Mouse (Mus musculus): ENCODE data around the gene Gm42906. TPM values are rescaled to one million over a fixed set of nuclear protein-coding genes. Genes with fewer than 3 reads are reported as not detected.

Gene Gm42906
- total and polyA plus RNA-seq, 3 experiments = not detected

DNA sequence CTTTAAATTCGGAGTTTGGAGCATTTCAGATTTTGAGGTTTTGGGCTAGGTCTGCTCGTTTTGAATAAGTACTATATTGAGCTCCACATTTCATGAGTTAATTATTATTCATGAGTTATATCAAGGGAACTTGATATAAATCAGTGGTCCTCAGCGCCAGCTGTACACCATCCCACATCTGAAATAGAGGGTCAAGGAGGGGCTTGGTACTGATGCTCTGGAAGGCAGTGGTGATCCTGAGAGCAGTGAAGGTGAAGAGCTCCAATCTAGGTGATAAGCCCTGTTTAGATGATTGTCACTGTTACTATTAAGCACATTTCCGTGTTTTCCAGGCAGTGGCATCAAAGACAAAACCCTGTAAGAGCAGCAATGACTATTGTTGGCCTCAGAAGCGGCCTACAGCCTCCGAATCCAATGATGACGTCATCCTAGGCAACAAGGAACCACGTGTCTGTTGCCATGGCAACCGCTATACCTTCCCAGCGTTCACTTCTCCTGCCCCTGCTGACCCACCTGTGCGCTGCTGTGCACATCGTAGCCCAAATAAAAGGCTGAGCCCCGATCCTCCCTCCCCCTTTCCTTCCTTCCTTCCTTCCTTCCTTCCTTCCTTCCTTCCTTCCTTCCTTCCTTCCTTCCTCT, 199.5 kb downstream of the Gm42906 start:
- TF ChIP-seq ELF1 (IDR thresholded peaks at IDR 0.05; ENCODE audit: low read depth, low read length) (no peak), USF1 (IDR thresholded peaks at IDR 0.05; ENCODE audit: low read depth, low read length) (peak; percentile 37; the same call in 1 of the 2 replicates)
- H3K27me3 ChIP-seq (ENCODE audit: control insufficient read depth in 1 of 2, insufficient read depth in 2 of 2, low read length in 2 of 2) = no peaks in the 10 kb centered on the region

DNA sequence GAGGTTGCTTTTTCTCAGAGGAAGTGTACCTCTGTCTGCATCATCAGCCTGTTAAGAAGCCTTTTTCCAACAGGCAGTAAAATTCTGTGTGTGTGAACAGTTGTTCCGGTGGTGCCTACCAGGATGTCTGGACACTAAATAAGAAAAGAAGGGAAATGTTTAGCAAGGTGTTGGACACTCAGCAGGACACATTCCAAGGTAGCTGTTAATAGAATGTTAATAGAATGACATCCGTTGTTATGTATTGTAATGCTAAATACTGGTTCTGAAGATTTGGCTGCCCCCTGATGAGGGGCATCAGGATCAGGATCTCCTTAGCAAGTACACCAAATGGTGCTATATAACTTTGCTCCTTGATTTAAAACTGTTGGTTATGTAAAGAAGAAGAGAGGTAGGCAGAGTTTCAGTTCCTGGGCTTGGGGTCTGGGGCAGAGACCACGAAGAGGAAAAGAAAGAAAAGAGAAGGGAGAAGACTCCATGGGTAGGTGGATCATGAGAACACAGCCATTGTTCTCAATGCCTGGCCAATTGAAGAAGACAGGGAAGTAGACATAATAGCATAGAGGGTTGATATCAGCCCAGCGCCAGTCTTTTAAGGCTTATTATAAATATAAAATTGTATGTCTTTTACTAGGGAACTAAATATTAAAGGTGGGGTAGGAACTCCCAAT, 204.1 kb downstream of the Gm42906 start:
- no peaks in the 10 kb centered on the region for H3K36me3 ChIP-seq (ENCODE audit: control insufficient read depth in 1 of 2, insufficient read depth in 2 of 2, low read length in 2 of 2)
- no peaks in the 10 kb centered on the region for H3K27me3 ChIP-seq (ENCODE audit: control insufficient read depth in 1 of 2, insufficient read depth in 2 of 2, low read length in 2 of 2)
- no peak overlapping the region for H3K4me3 ChIP-seq (ENCODE audit: control insufficient read depth in 1 of 2, insufficient read depth in 1 of 2, low read depth in 2 of 2, low read length in 2 of 2)
- no peak overlapping the region for H3K27ac ChIP-seq (ENCODE audit: control insufficient read depth, low read depth, low read length)
- no peaks in the 10 kb centered on the region for H3K9me3 ChIP-seq (replicated peaks; ENCODE audit: insufficient read depth, low read length)
- TF ChIP-seq MEF2A (IDR thresholded peaks at IDR 0.05; ENCODE audit: extremely low read depth, insufficient replicate concordance, low read depth, low read length, poor library complexity, severe bottlenecking) = no peak
- no peak for TF ChIP-seq JUND (IDR thresholded peaks at IDR 0.05; ENCODE audit: low read depth, low read length)
- TF ChIP-seq ZNF384 (IDR thresholded peaks at IDR 0.05; ENCODE audit: low read depth, low read length) = no peak
- TF ChIP-seq TBP (IDR thresholded peaks at IDR 0.05; ENCODE audit: low read depth, low read length) = no peak
- no peak for TF ChIP-seq USF2 (IDR thresholded peaks at IDR 0.05; ENCODE audit: borderline replicate concordance in 1 of 2, insufficient read depth in 1 of 2, low read depth in 1 of 2, low read length in 2 of 2)
- TF ChIP-seq MAFK (IDR thresholded peaks at IDR 0.05; ENCODE audit: borderline replicate concordance, low read depth, low read length) = no peak
- TF ChIP-seq GABPA (IDR thresholded peaks at IDR 0.05; ENCODE audit: low read depth, low read length) = no peak
- TF ChIP-seq SIN3A (IDR thresholded peaks at IDR 0.05; ENCODE audit: low read length) = no peak
- no peak for TF ChIP-seq E2F4 (IDR thresholded peaks at IDR 0.05; ENCODE audit: borderline replicate concordance, low read depth, low read length)
- H3K9ac ChIP-seq (ENCODE audit: control insufficient read depth, low read depth, low read length, poor library complexity, severe bottlenecking) = no peak overlapping the region
- no peak for DNase-seq (ENCODE audit: low read depth, low spot score)
- no peaks in the 10 kb centered on the region for H3K4me1 ChIP-seq (ENCODE audit: control insufficient read depth in 1 of 2, insufficient read depth in 2 of 2, low read length in 2 of 2)
- no peaks in the 10 kb centered on the region for H3K79me2 ChIP-seq (ENCODE audit: control insufficient read depth, insufficient read depth, low read length, poor library complexity)

More for the DNA sequence above, 199.5 kb downstream of the Gm42906 start:
- Histone ChIP-seq H3K36me3 (ENCODE audit: control insufficient read depth in 1 of 2, insufficient read depth in 2 of 2, low read length in 2 of 2) (no peaks in the 10 kb centered on the region), H3K79me2 (ENCODE audit: control insufficient read depth, insufficient read depth, low read length, poor library complexity) (no peaks in the 10 kb centered on the region), H3K9ac (ENCODE audit: control insufficient read depth, low read depth, low read length, poor library complexity, severe bottlenecking) (no peak overlapping the region), H3K4me3 (ENCODE audit: control insufficient read depth in 1 of 2, insufficient read depth in 1 of 2, low read depth in 2 of 2, low read length in 2 of 2) (no peak overlapping the region), H3K4me1 (ENCODE audit: control insufficient read depth in 1 of 2, insufficient read depth in 2 of 2, low read length in 2 of 2) (no peaks in the 10 kb centered on the region), H3K27ac (ENCODE audit: control insufficient read depth, low read depth, low read length) (no peak overlapping the region), H3K9me3 (replicated peaks; ENCODE audit: insufficient read depth, low read length) (no peaks in the 10 kb centered on the region)
- DNase-seq (ENCODE audit: low read depth, low spot score) = no peak

- no peak for DNase-seq (ENCODE audit: low read depth, low spot score)
- no peak overlapping the region for H3K4me3 ChIP-seq (ENCODE audit: control insufficient read depth in 1 of 2, insufficient read depth in 1 of 2, low read depth in 2 of 2, low read length in 2 of 2)
- H3K79me2 ChIP-seq (ENCODE audit: control insufficient read depth, insufficient read depth, low read length, poor library complexity) = no peaks in the 10 kb centered on the region
- H3K4me1 ChIP-seq (ENCODE audit: control insufficient read depth in 1 of 2, insufficient read depth in 2 of 2, low read length in 2 of 2) = no peaks in the 10 kb centered on the region
- H3K27ac ChIP-seq (ENCODE audit: control insufficient read depth, low read depth, low read length) = no peak overlapping the region
- no peak overlapping the region for H3K9ac ChIP-seq (ENCODE audit: control insufficient read depth, low read depth, low read length, poor library complexity, severe bottlenecking)
- no peaks in the 10 kb centered on the region for H3K36me3 ChIP-seq (ENCODE audit: control insufficient read depth in 1 of 2, insufficient read depth in 2 of 2, low read length in 2 of 2)
- no peaks in the 10 kb centered on the region for H3K9me3 ChIP-seq (replicated peaks; ENCODE audit: insufficient read depth, low read length)
- H3K27me3 ChIP-seq (ENCODE audit: control insufficient read depth in 1 of 2, insufficient read depth in 2 of 2, low read length in 2 of 2) = no peaks in the 10 kb centered on the region
- TF ChIP-seq SMC3 (IDR thresholded peaks at IDR 0.05; ENCODE audit: low read depth, low read length) = no peak
- TF ChIP-seq CHD2 (IDR thresholded peaks at IDR 0.05; ENCODE audit: low read length) = no peak
- TF ChIP-seq SIN3A (IDR thresholded peaks at IDR 0.05; ENCODE audit: low read length) = no peak
- no peak for TF ChIP-seq BHLHE40 (IDR thresholded peaks at IDR 0.05; ENCODE audit: borderline replicate concordance, low read depth, low read length)
- no peak for TF ChIP-seq RCOR1 (IDR thresholded peaks at IDR 0.05; ENCODE audit: low read depth, low read length)
- no peak for TF ChIP-seq MEF2A (IDR thresholded peaks at IDR 0.05; ENCODE audit: extremely low read depth, insufficient replicate concordance, low read depth, low read length, poor library complexity, severe bottlenecking)
- TF ChIP-seq MYB (IDR thresholded peaks at IDR 0.05; ENCODE audit: low read depth, low read length) = no peak
- no peak for TF ChIP-seq USF1 (IDR thresholded peaks at IDR 0.05; ENCODE audit: low read depth, low read length)
Measured at GRCm38 (mm10) chr5:151222791-151223190, 205.2 kb downstream of the Gm42906 start.

Data from MEL (cell line).